Mouse (Mus musculus) midbrain, embryonic 13.5 days (tissue): ENCODE measurements around the gene Gm826. TPM values are rescaled to one million over a fixed set of nuclear protein-coding genes. Genes with fewer than 3 reads are reported as not detected.

ENCODE experiments used
- polyA plus RNA-seq: library from polyadenylated mRNA; unstranded; fragments of >200 nt; fragmentation: Nextera tagmentation; extraction: Ambion mirVana; gene quantifications from 2 replicates; pipeline ENCODE4 v1.2.1, GENCODE M21; 2015

Gene Gm826
- polyA plus RNA-seq, 1 experiment from 2014 or later, result not detected

Other genes with a start within 250 kb of the Gm826 start
- gene Mafb, start 32.9 kb upstream of the Gm826 start, polyA plus RNA-seq, result 4.7 and 5.9 TPM in 2 replicates